Comparison of ENCODE assay signal across 1 mouse cellular context in genomic region chr4:129525338-129525737, GRCm38 (mm10).
TF ChIP-seq lines count a peak whose summit lies in the region.

No protein-coding gene starts in this region.

TF ChIP-seq in CH12.LX, 34 proteins besides CTCF, POLR2A, EP300 and RAD21 (continued from another document):
- TF ChIP-seq NRF1 (IDR thresholded peaks at IDR 0.05; ENCODE audit: low read depth, low read length): no peak
- TF ChIP-seq UBTF (IDR thresholded peaks at IDR 0.05; ENCODE audit: low read depth, low read length): no peak
- no peak for TF ChIP-seq RCOR1 (conservative IDR thresholded peaks at IDR 0.05; ENCODE audit: low read depth, low read length)
- no peak for TF ChIP-seq NELFE (IDR thresholded peaks at IDR 0.05; ENCODE audit: low read depth, low read length)
- peak; percentile 67; the same call in 1 of the 2 replicates for TF ChIP-seq MAFK (IDR thresholded peaks at IDR 0.05; ENCODE audit: insufficient replicate concordance, low read length)
- TF ChIP-seq ZNF384 (IDR thresholded peaks at IDR 0.05; ENCODE audit: low read depth, low read length): no peak
- no peak for TF ChIP-seq TBP (conservative IDR thresholded peaks at IDR 0.05; ENCODE audit: low read depth, low read length)
- peak; percentile 86 for TF ChIP-seq JUN (IDR thresholded peaks at IDR 0.05; ENCODE audit: insufficient read depth, low read depth, low read length)
- TF ChIP-seq ZKSCAN1 (IDR thresholded peaks at IDR 0.05; ENCODE audit: borderline replicate concordance, low read depth, low read length): no peak
